ENCODE assay signal across 15 mouse cellular contexts in genomic region chr7:90372804-90373203, GRCm38 (mm10). TPM values are rescaled to one million over a fixed set of nuclear protein-coding genes. Genes with fewer than 3 reads are reported as not detected.
A peak's percentile ranks its signal among the peaks of the same experiment; 100 is the strongest.
DNase-seq lines count a peak whose midpoint lies in the region; ATAC-seq and TF ChIP-seq lines count a peak whose summit lies in the region.
"Had no signal": no experiment of that assay in that cellular context is flagged by ENCODE, and none has a peak within 500 bp of the region (broad histone marks: within the 10 kb centered on the region; RNA-seq: fewer than 3 reads in every experiment).

No protein-coding gene starts in this region.

- no peak overlapping the region for H3K9ac ChIP-seq in heart, embryonic 16.5 days (ENCODE audit: low read length)
- no peak overlapping the region for H3K9ac ChIP-seq in lung, embryonic 16.5 days (ENCODE audit: low read length)
- no peak overlapping the region for H3K9ac ChIP-seq in stomach, postnatal 0 days (ENCODE audit: low read length)
- H3K9ac ChIP-seq: forebrain, embryonic 13.5 days; liver, embryonic 14.5 days had no signal

- WGBS in lung, adult 2 months, result 32% methylated on average over 4 of the region's 4 CpGs
- WGBS in heart, embryonic 16.5 days, result 23% methylated on average over 4 of the region's 4 CpGs
- 21% methylated on average over 4 of the region's 4 CpGs for WGBS in lung, embryonic 16.5 days
- 14% methylated on average over 4 of the region's 4 CpGs for WGBS in stomach, postnatal 0 days

- TF ChIP-seq CTCF in lung, adult 2 months (IDR thresholded peaks at IDR 0.05; ENCODE audit: insufficient read depth, low read length), result no peak
- no peak for TF ChIP-seq CTCF in stomach, postnatal 0 days (IDR thresholded peaks at IDR 0.05; ENCODE audit: low read depth)

- TF ChIP-seq POLR2A in lung, adult 2 months (IDR thresholded peaks at IDR 0.05; ENCODE audit: borderline replicate concordance, extremely low read depth, low read depth, low read length), result no peak

- peaks cover 3% of the 10 kb centered on the region for H3K4me1 ChIP-seq in lung, adult 2 months (ENCODE audit: control insufficient read depth, insufficient read depth, low read length)
- peaks cover 11% of the 10 kb centered on the region for H3K4me1 ChIP-seq in heart, embryonic 16.5 days (ENCODE audit: control insufficient read depth, insufficient read depth, low read length)
- H3K4me1 ChIP-seq in lung, embryonic 16.5 days (replicated peaks; ENCODE audit: control insufficient read depth, insufficient read depth, low read length), result peaks cover 14% of the 10 kb centered on the region
- peaks cover 7% of the 10 kb centered on the region for H3K4me1 ChIP-seq in stomach, postnatal 0 days (replicated peaks; ENCODE audit: control insufficient read depth, insufficient read depth)
- H3K4me1 ChIP-seq: forebrain, embryonic 13.5 days had no signal

- no peak overlapping the region for H3K4me3 ChIP-seq in lung, adult 2 months (replicated peaks; ENCODE audit: extremely low read depth, low read depth, low read length)
- H3K4me3 ChIP-seq in heart, embryonic 16.5 days (ENCODE audit: low read length), result no peak overlapping the region
- no peak overlapping the region for H3K4me3 ChIP-seq in lung, embryonic 16.5 days (ENCODE audit: low read length)
- H3K4me3 ChIP-seq in stomach, postnatal 0 days (ENCODE audit: low read depth, low read length), result no peak overlapping the region
- H3K4me3 ChIP-seq: forebrain, embryonic 13.5 days; hindbrain, embryonic 10.5 days; myocyte had no signal

- no peak for TF ChIP-seq EP300 in stomach, postnatal 0 days (optimal IDR thresholded peaks at IDR 0.05)

- no peak overlapping the region for H3K4me2 ChIP-seq in heart, embryonic 16.5 days (ENCODE audit: low read depth, low read length)
- no peak overlapping the region for H3K4me2 ChIP-seq in lung, embryonic 16.5 days (ENCODE audit: low read depth, low read length)
- H3K4me2 ChIP-seq in stomach, postnatal 0 days (replicated peaks; ENCODE audit: low read depth), result no peak overlapping the region
- H3K4me2 ChIP-seq: forebrain, embryonic 13.5 days; midbrain, embryonic 11.5 days had no signal

- peak overlapping the region; percentile 38; the same call in 1 of the 2 replicates for H3K27ac ChIP-seq in heart, embryonic 16.5 days (ENCODE audit: low read length)
- H3K27ac ChIP-seq in lung, embryonic 16.5 days (ENCODE audit: low read length), result peak overlapping the region; percentile 86
- peak overlapping the region; percentile 56; the same call in 1 of the 2 replicates for H3K27ac ChIP-seq in stomach, postnatal 0 days (replicated peaks)
- H3K27ac ChIP-seq: forebrain, embryonic 13.5 days; hindbrain, embryonic 10.5 days; liver, embryonic 14.5 days had no signal

- peak; percentile 18 to 45 for DNase-seq in lung, adult 18-20 months
- DNase-seq in lung, adult 2 months, result no peak
- no peak for DNase-seq in stomach, postnatal 0 days (ENCODE audit: low spot score)
- DNase-seq in ovary, postnatal 36 days (ENCODE audit: low spot score), result no peak
- no peak for DNase-seq in frontal cortex, adult 2 months (ENCODE audit: extremely low spot score in 1 of 2, low spot score in 1 of 2)
- DNase-seq: cerebellum, adult 11 months; gastrocnemius, postnatal 10 days; thymus, postnatal 14 days had no signal

- H3K9me3 ChIP-seq in heart, embryonic 16.5 days (replicated peaks; ENCODE audit: control insufficient read depth, low read length), result no peaks in the 10 kb centered on the region
- H3K9me3 ChIP-seq in lung, embryonic 16.5 days (ENCODE audit: control insufficient read depth, low read length), result no peaks in the 10 kb centered on the region
- H3K9me3 ChIP-seq in stomach, postnatal 0 days (ENCODE audit: control insufficient read depth, low read length), result no peaks in the 10 kb centered on the region
- H3K9me3 ChIP-seq: forebrain, embryonic 13.5 days; hindbrain, embryonic 10.5 days had no signal

- H3K27me3 ChIP-seq in heart, embryonic 16.5 days (ENCODE audit: control insufficient read depth, insufficient read depth, low read length), result no peaks in the 10 kb centered on the region
- no peaks in the 10 kb centered on the region for H3K27me3 ChIP-seq in lung, embryonic 16.5 days (ENCODE audit: control insufficient read depth, insufficient read depth, low read depth, low read length)
- no peaks in the 10 kb centered on the region for H3K27me3 ChIP-seq in stomach, postnatal 0 days (ENCODE audit: control insufficient read depth, insufficient read depth, low read length)
- H3K27me3 ChIP-seq: forebrain, embryonic 13.5 days had no signal

- ATAC-seq in heart, embryonic 16.5 days (replicated peaks; ENCODE audit: extremely low read depth, insufficient read depth, low FRiP score), result no peak
- peak; percentile 62 for ATAC-seq in lung, embryonic 16.5 days (ENCODE audit: low read depth)
- peak; percentile 51; the same call in 1 of the 2 replicates for ATAC-seq in stomach, postnatal 0 days (ENCODE audit: low FRiP score, low TSS enrichment)
- ATAC-seq: forebrain, embryonic 13.5 days had no signal

- H3K36me3 ChIP-seq in heart, embryonic 16.5 days (ENCODE audit: control insufficient read depth, insufficient read depth), result no peaks in the 10 kb centered on the region
- H3K36me3 ChIP-seq in lung, embryonic 16.5 days (ENCODE audit: control insufficient read depth, insufficient read depth, low read length), result no peaks in the 10 kb centered on the region
- no peaks in the 10 kb centered on the region for H3K36me3 ChIP-seq in stomach, postnatal 0 days (ENCODE audit: control insufficient read depth, insufficient read depth, low read length)
- H3K36me3 ChIP-seq: hindbrain, embryonic 10.5 days had no signal

RNA-seq across cellular contexts. Expression of gene Ccdc89, which starts 53.6 kb away (rescaled TPM):
- polyA plus RNA-seq in lung, adult 2 months (2012; rRNA removed), result 0.18 and 0.25 TPM in 2 replicates
- polyA plus RNA-seq in heart, embryonic 16.5 days (2015; fragmentation: Nextera tagmentation; extraction: Ambion mirVana), result 0.62 and 0.79 TPM in 2 replicates
- polyA plus RNA-seq in lung, embryonic 16.5 days (2015; fragmentation: Nextera tagmentation; extraction: Ambion mirVana), result 2.1 TPM in 2 replicates
- 0.56 and 0.91 TPM in 2 replicates for polyA plus RNA-seq in stomach, postnatal 0 days (2015; fragmentation: Nextera tagmentation; extraction: Ambion mirVana)
- polyA plus RNA-seq in frontal cortex, adult 2 months (2012; rRNA removed), result 0.62 and 0.67 TPM in 2 replicates

Comparison
In these comparisons a context has a peak if more than half of its experiments do, and no peak if none do; other contexts are left out.
1. DNase-seq: peak in lung, adult 18-20 months (2 of 2); none in lung, adult 2 months (single experiment), stomach, postnatal 0 days (single experiment), ovary, postnatal 36 days (single experiment) and frontal cortex, adult 2 months (0 of 2).
2. Peak in every context shown above with its lines, with median percentiles within 50 percentile points of each other: H3K27ac ChIP-seq.